Mouse (Mus musculus) liver, adult 2 months (tissue): ENCODE measurements around the gene Rpl15. TPM values are rescaled to one million over a fixed set of nuclear protein-coding genes. Genes with fewer than 3 reads are reported as not detected.
"Not testable (repeated sequence)": the region's sequence is repeated elsewhere in the genome, so short reads cannot be mapped to it uniquely, and the experiment has no call there.

Experiments
- DNase-seq: peaks from one replicate; pipeline ENCODE4 v3.0.0-alpha.2; 2011; ENCODE audit warnings: low read depth, low spot score; ENCODE audit errors: extremely low read depth
- H3K27ac ChIP-seq: fragments of 200-500 bp; replicated peaks from 2 replicates; pipeline ENCODE4 v1.5.1; 2012; ENCODE audit warnings: low read depth, mild to moderate bottlenecking, control low read depth, inconsistent platforms, low read length; ENCODE audit not compliant: insufficient read depth
- H3K27me3 ChIP-seq: fragments of 200-500 bp; 2 replicates; pipeline ENCODE4 v1.6.1; 2012; ENCODE audit warnings: mild to moderate bottlenecking, moderate library complexity, low read length, inconsistent platforms; ENCODE audit not compliant: control insufficient read depth, insufficient read depth
- H3K36me3 ChIP-seq: fragments of 200-500 bp; 2 replicates; pipeline ENCODE4 v1.6.1; 2012; ENCODE audit warnings: low read length, inconsistent platforms; ENCODE audit not compliant: control insufficient read depth, insufficient read depth
- H3K4me1 ChIP-seq: fragments of 200-500 bp; 2 replicates; pipeline ENCODE4 v1.6.1; 2011; ENCODE audit warnings: low read length; ENCODE audit not compliant: control insufficient read depth, insufficient read depth
- H3K4me3 ChIP-seq: fragments of 200-500 bp; 2 replicates; pipeline ENCODE4 v1.5.1; 2011; ENCODE audit warnings: low read depth, mild to moderate bottlenecking, control low read depth, low read length, moderate library complexity; ENCODE audit not compliant: insufficient read depth
- H3K79me2 ChIP-seq: fragments of 200-500 bp; 2 replicates; pipeline ENCODE4 v1.6.1; 2012; ENCODE audit warnings: inconsistent platforms, mild to moderate bottlenecking, low read length, moderate library complexity; ENCODE audit not compliant: control insufficient read depth, insufficient read depth
- H3K9ac ChIP-seq: fragments of 200-500 bp; 2 replicates; pipeline ENCODE4 v1.6.1; 2012; ENCODE audit warnings: low read depth, mild to moderate bottlenecking, control low read depth, inconsistent platforms, low read length
- CTCF ChIP-seq: fragments of 200-500 bp; IDR thresholded peaks from 2 replicates; pipeline ENCODE4 v1.5.1; 2011; ENCODE audit warnings: low read depth, low read length, control low read depth
- POLR2A ChIP-seq: fragments of 200-500 bp; IDR thresholded peaks from 2 replicates; pipeline ENCODE4 v1.6.1; 2011; ENCODE audit warnings: low read length, control low read depth; ENCODE audit not compliant: insufficient read depth; ENCODE audit errors: extremely low read depth
- WGBS: fragments of 180-500 bp; shearing (Covaris S2); methylation state at CpG from one replicate; pipeline ENCODE4 v1.1.7; 2018; 5-methylcytosine and 5-hydroxymethylcytosine counted together
- polyA plus RNA-seq: library from polyadenylated mRNA; depleted of rRNA; stranded (reverse); fragments of >200 nt; gene quantifications from 2 replicates; pipeline ENCODE4 v1.2.3, GENCODE M21; 2012
- total RNA-seq: library from RNA; depleted of rRNA; stranded (reverse); fragments of >200 nt; gene quantifications from 2 replicates; pipeline ENCODE4 v1.2.3, GENCODE M21; 2014

The Rpl15 gene
- total and polyA plus RNA-seq, 2 experiments = 138 to 169 TPM

DNA sequence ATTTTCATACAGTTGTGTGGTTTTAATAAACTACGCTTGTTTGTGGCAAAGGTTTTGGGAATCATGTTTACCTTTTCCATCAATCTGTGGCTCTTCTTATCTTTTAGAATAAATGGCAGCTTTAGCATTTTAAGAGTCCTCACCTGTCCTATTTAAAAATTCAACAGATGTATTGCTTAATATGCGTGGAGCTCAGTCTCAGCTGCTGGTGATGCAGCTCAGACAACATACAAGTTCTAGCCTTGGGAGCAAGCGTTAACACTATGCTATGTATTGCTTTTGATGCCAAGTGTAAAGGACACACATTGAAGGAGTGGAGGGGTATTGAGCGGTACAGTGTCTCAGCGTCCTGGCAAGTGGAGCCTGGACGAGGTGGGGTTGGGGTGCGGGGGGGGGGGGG lies 475 bp upstream of the Rpl15 start:
- TF ChIP-seq POLR2A = no peak
- TF ChIP-seq CTCF = no peak
- H3K4me3 ChIP-seq = peak overlapping the region; percentile 79
- 5% methylated on average over 7 of the region's 7 CpGs for WGBS
- peaks cover 11% of the 10 kb centered on the region for H3K79me2 ChIP-seq
- peaks cover 21% of the 10 kb centered on the region for H3K36me3 ChIP-seq
- peak; percentile 56 for DNase-seq
- peak overlapping the region; percentile 55; the same call in 1 of the 2 replicates for H3K27ac ChIP-seq
- peak overlapping the region; percentile 71 for H3K9ac ChIP-seq
- no peaks in the 10 kb centered on the region for H3K27me3 ChIP-seq
- H3K4me1 ChIP-seq = peaks cover 6% of the 10 kb centered on the region

DNA sequence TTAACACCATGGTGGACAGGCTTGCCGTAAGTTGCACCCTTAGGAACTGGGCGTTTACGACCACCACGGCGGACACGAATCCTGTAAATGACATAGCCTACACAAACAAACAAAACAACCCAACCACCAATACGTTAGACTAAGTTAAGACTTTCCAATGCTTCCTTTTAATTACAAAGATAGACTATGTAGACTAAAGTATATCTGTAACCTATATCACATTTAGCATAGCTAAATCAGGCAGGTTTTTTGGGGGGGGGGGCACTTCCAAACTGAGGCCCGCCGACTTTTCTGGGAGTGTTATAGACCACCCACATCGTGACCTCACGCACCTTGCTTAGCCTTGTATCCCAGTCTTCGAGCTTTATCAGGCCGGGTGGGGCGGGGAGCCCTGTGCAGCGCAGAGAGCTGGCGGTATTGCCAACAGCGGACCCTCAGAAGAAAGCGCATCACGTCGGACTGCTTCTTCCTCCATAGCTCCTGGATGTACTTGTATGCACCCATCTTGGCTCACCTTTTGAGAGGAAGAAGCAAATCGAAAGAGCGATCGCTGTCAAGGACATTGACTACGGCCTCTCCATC lies 1.2 kb downstream of the Rpl15 start:
- Histone ChIP-seq H3K9ac (peak overlapping the region; percentile 89), H3K4me3 (peak overlapping the region; percentile 90), H3K36me3 (peaks cover 16% of the 10 kb centered on the region), H3K27ac (peak overlapping the region; percentile 36)
- H3K27me3 ChIP-seq, DNase-seq, H3K79me2 ChIP-seq, H3K4me1 ChIP-seq: not testable (repeated sequence)
- WGBS = under 1% methylated on average over 24 of the region's 24 CpGs

DNA sequence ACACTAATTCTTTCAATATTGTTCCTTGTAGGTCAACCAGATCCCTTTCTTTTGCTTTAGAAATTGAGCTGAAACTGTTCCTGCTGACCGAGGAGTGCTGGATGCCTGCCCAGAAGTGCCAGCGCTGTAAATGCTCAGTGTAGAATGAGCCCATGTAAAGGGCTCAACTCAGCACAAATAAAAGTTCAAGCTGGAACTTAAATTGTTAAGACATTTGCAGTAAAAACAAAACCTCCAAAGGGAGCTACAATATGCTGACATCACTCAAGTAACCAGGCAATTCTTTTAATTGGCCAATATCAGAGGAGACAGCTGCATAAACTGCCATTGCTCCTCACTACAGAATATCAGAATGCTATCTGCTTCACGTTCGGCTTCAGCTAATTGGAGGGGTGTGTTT lies 7.8 kb downstream of the Rpl15 start:
- Histone ChIP-seq H3K4me3 (no peak overlapping the region), H3K27me3 (no peaks in the 10 kb centered on the region), H3K79me2 (no peaks in the 10 kb centered on the region), H3K4me1 (no peaks in the 10 kb centered on the region), H3K9ac (no peak overlapping the region), H3K36me3 (peaks cover 11% of the 10 kb centered on the region), H3K27ac (no peak overlapping the region)
- DNase-seq = no peak
- TF ChIP-seq CTCF (no peak), POLR2A (no peak)
- WGBS = 35% methylated on average over 4 of the region's 4 CpGs

DNA sequence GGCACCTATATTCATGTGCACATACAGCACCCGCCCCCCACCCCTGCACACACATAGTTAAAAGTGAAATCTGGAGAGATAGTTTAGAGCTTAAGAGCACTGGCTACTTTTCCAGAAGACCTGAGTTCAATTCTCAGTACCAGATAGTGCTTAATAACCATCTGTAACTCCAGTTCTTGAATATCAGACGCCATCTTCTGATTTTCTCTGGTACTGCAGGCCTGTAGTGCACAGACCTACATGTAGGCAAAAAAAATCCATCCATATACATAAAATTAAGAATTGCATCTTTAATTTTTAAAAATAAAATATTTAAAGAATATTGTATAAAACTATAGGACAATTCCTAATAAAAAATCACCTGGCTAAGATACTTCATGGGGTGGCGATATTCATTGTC lies 10.0 kb downstream of the Rpl15 start:
- H3K4me1 ChIP-seq = no peaks in the 10 kb centered on the region
- no peaks in the 10 kb centered on the region for H3K36me3 ChIP-seq
- no peak for TF ChIP-seq POLR2A
- no peak for TF ChIP-seq CTCF
- no peak overlapping the region for H3K9ac ChIP-seq
- H3K4me3 ChIP-seq = no peak overlapping the region
- H3K27ac ChIP-seq = no peak overlapping the region
- 95% methylated on average over 3 of the region's 3 CpGs for WGBS
- no peak for DNase-seq
- H3K79me2 ChIP-seq = no peaks in the 10 kb centered on the region
- no peaks in the 10 kb centered on the region for H3K27me3 ChIP-seq

DNA sequence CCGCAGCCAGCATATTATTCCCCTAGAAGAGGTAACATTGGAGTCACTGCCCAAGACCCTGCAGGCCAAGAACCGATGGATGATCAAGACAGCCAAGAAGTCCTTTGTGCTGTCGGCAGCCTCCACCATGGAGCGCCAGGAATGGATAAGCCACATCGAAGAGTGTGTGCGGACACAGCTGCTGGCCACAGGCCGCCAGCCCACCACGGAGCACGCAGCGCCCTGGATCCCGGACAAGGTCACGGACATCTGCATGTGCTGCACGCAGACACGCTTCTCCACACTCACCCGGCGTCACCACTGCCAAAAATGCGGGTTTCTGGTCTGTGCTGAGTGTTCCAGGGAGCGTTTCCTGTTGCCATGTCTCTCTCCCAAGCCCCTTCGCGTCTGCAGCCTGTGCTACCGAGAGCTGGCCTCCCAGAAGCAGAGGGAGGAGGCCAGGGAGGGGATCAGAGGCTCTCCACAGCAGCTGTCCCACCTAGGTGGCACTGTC lies 28.5 kb downstream of the Rpl15 start:
- H3K79me2 ChIP-seq = no peaks in the 10 kb centered on the region; the same call in 1 of the 2 replicates
- no peaks in the 10 kb centered on the region for H3K27me3 ChIP-seq
- H3K36me3 ChIP-seq = no peaks in the 10 kb centered on the region
- H3K27ac ChIP-seq = no peak overlapping the region
- WGBS = 83% methylated on average over 21 of the region's 21 CpGs
- no peak overlapping the region for H3K4me3 ChIP-seq
- TF ChIP-seq CTCF = no peak
- TF ChIP-seq POLR2A = no peak
- no peaks in the 10 kb centered on the region for H3K4me1 ChIP-seq
- H3K9ac ChIP-seq = no peak overlapping the region
- DNase-seq = no peak

DNA sequence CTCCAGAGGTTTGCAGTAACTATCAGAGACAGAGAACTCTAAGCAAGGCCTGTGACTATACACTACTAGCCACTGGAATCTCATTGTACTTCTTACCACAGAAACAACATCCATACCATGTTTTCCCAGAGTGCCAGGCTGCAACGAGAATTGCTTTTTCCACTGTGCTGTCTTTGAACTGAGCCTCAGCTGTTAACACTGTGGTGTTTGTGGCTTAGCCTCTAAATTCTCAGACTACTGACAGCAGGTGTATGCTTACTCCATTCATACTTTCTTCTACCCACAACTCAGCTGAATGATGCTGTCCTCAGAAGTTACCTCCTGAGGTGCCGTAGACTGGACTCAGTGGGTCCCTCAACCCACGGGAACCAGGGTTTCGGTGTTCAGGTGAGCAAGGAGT lies 29.4 kb downstream of the Rpl15 start:
- 93% methylated on average over 4 of the region's 4 CpGs for WGBS
- Histone ChIP-seq H3K27ac (no peak overlapping the region), H3K4me3 (no peak overlapping the region), H3K4me1 (peaks cover 1% of the 10 kb centered on the region; the same call in 1 of the 2 replicates), H3K27me3 (no peaks in the 10 kb centered on the region), H3K36me3 (no peaks in the 10 kb centered on the region), H3K9ac (no peak overlapping the region), H3K79me2 (peaks cover 2% of the 10 kb centered on the region; the same call in 1 of the 2 replicates)
- no peak for DNase-seq
- TF ChIP-seq CTCF (no peak), POLR2A (no peak)
